Mouse (Mus musculus) forebrain, embryonic 15.5 days (tissue): ENCODE results near the gene Med10. TPM values are rescaled to one million over a fixed set of nuclear protein-coding genes. Genes with fewer than 3 reads are reported as not detected.

Experiments used
- ATAC-seq: fragments of 200-750 bp; cut with Nextera tagmentation; replicated peaks from 2 replicates; pipeline ENCODE4 v1.8.0; 2017; ENCODE audit warnings: mild to moderate bottlenecking, moderate TSS enrichment, moderate library complexity
- H3K27ac ChIP-seq: fragments of 300-500 bp; sonication (generic); replicated peaks from 2 replicates; pipeline ENCODE4 v1.5.1; 2015; ENCODE audit warnings: mild to moderate bottlenecking, inconsistent platforms
- H3K27me3 ChIP-seq: fragments of 300-500 bp; sonication (generic); 2 replicates; pipeline ENCODE4 v1.6.1; 2015; ENCODE audit warnings: inconsistent platforms
- H3K36me3 ChIP-seq: fragments of 300-500 bp; sonication (generic); 2 replicates; pipeline ENCODE4 v1.6.1; 2015; ENCODE audit warnings: mild to moderate bottlenecking, inconsistent platforms
- H3K4me1 ChIP-seq: fragments of 300-500 bp; sonication (generic); 2 replicates; pipeline ENCODE4 v1.6.1; 2015; ENCODE audit warnings: inconsistent platforms
- H3K4me2 ChIP-seq: fragments of 300-500 bp; sonication (generic); replicated peaks from 2 replicates; pipeline ENCODE4 v1.6.1; 2015; ENCODE audit warnings: mild to moderate bottlenecking, inconsistent platforms
- H3K4me3 ChIP-seq: fragments of 300-500 bp; sonication (generic); 2 replicates; pipeline ENCODE4 v1.5.1; 2015; ENCODE audit warnings: mild to moderate bottlenecking, inconsistent platforms
- H3K9ac ChIP-seq: fragments of 300-500 bp; sonication (generic); replicated peaks from 2 replicates; pipeline ENCODE4 v1.6.1; 2015; ENCODE audit warnings: mild to moderate bottlenecking, inconsistent platforms
- H3K9me3 ChIP-seq: fragments of 300-500 bp; sonication (generic); 2 replicates; pipeline ENCODE4 v1.6.1; 2016; ENCODE audit warnings: inconsistent platforms
- WGBS: fragments of 180-500 bp; shearing (Covaris S2); methylation state at CpG from one replicate; pipeline ENCODE4 v1.1.7; 2015; ENCODE audit warnings: mixed read lengths; 5-methylcytosine and 5-hydroxymethylcytosine counted together
- polyA plus RNA-seq: library from polyadenylated mRNA; unstranded; fragments of >200 nt; fragmentation: Nextera tagmentation; extraction: Ambion mirVana; gene quantifications from 2 replicates; pipeline ENCODE4 v1.2.1, GENCODE M21; 2015

The Med10 gene
- polyA plus RNA-seq, 1 experiment from 2014 or later: 177 TPM

GRCm38 (mm10) chr13:69845592-69845991, 43.4 kb downstream of the Med10 start:
- no peaks in the 10 kb centered on the region for H3K27me3 ChIP-seq
- no peak; the same call in 1 of the 2 replicates for ATAC-seq
- no peaks in the 10 kb centered on the region for H3K9me3 ChIP-seq
- H3K27ac ChIP-seq: no peak overlapping the region
- no peak overlapping the region for H3K4me3 ChIP-seq
- H3K36me3 ChIP-seq: no peaks in the 10 kb centered on the region
- WGBS: 56% methylated on average over 1 of the region's 1 CpGs
- no peak overlapping the region for H3K4me2 ChIP-seq
- H3K4me1 ChIP-seq: no peaks in the 10 kb centered on the region
- no peak overlapping the region for H3K9ac ChIP-seq

GRCm38 (mm10) chr13:69849579-69849978, 47.4 kb downstream of the Med10 start:
- no peak overlapping the region for H3K9ac ChIP-seq
- H3K4me3 ChIP-seq: no peak overlapping the region
- no peak overlapping the region for H3K27ac ChIP-seq
- no peak for ATAC-seq
- WGBS: 75% methylated on average over 1 of the region's 1 CpGs
- no peak overlapping the region for H3K4me2 ChIP-seq
- H3K36me3 ChIP-seq: no peaks in the 10 kb centered on the region
- H3K27me3 ChIP-seq: no peaks in the 10 kb centered on the region
- H3K9me3 ChIP-seq: no peaks in the 10 kb centered on the region
- no peaks in the 10 kb centered on the region for H3K4me1 ChIP-seq

GRCm38 (mm10) chr13:69852313-69852712, 50.1 kb downstream of the Med10 start:
- no peak overlapping the region for H3K4me3 ChIP-seq
- no peak overlapping the region for H3K9ac ChIP-seq
- H3K4me1 ChIP-seq: no peaks in the 10 kb centered on the region
- no peaks in the 10 kb centered on the region for H3K9me3 ChIP-seq
- no peak overlapping the region for H3K27ac ChIP-seq
- H3K4me2 ChIP-seq: no peak overlapping the region
- H3K36me3 ChIP-seq: no peaks in the 10 kb centered on the region
- WGBS: 72% methylated on average over 5 of the region's 5 CpGs
- no peaks in the 10 kb centered on the region for H3K27me3 ChIP-seq
- ATAC-seq: no peak

- ATAC-seq: no peak
- H3K36me3 ChIP-seq: no peaks in the 10 kb centered on the region
- H3K27ac ChIP-seq: no peak overlapping the region
These were observed 51.3 kb downstream of the Med10 start for GRCm38 (mm10) chr13:69853425-69854043.

GRCm38 (mm10) chr13:69855941-69856340, 53.7 kb downstream of the Med10 start:
- 98% methylated on average over 1 of the region's 1 CpGs for WGBS
- no peak overlapping the region for H3K4me3 ChIP-seq
- H3K4me2 ChIP-seq: no peak overlapping the region
- H3K36me3 ChIP-seq: no peaks in the 10 kb centered on the region
- no peak overlapping the region for H3K9ac ChIP-seq
- no peaks in the 10 kb centered on the region for H3K4me1 ChIP-seq
- H3K9me3 ChIP-seq: no peaks in the 10 kb centered on the region
- no peak for ATAC-seq
- H3K27ac ChIP-seq: no peak overlapping the region
- no peaks in the 10 kb centered on the region for H3K27me3 ChIP-seq

More at GRCm38 (mm10) chr13:69853425-69854043, 51.3 kb downstream of the Med10 start:
- Histone ChIP-seq H3K9me3 (no peaks in the 10 kb centered on the region), H3K4me2 (no peak overlapping the region), H3K4me1 (no peaks in the 10 kb centered on the region), H3K9ac (no peak overlapping the region), H3K4me3 (no peak overlapping the region), H3K27me3 (no peaks in the 10 kb centered on the region)
- 41% methylated on average over 5 of the region's 5 CpGs for WGBS

- no peaks in the 10 kb centered on the region for H3K36me3 ChIP-seq
- no peak for ATAC-seq
- no peak overlapping the region for H3K27ac ChIP-seq
- H3K9me3 ChIP-seq: no peaks in the 10 kb centered on the region
- H3K27me3 ChIP-seq: no peaks in the 10 kb centered on the region
- no peaks in the 10 kb centered on the region for H3K4me1 ChIP-seq
- H3K4me3 ChIP-seq: no peak overlapping the region
- no peak overlapping the region for H3K9ac ChIP-seq
- no peak overlapping the region for H3K4me2 ChIP-seq
- WGBS: 92% methylated on average over 4 of the region's 4 CpGs
These were observed 60.1 kb downstream of the Med10 start for GRCm38 (mm10) chr13:69862276-69862675.

GRCm38 (mm10) chr13:69864911-69865310, 62.7 kb downstream of the Med10 start:
- H3K4me2 ChIP-seq: no peak overlapping the region
- no peaks in the 10 kb centered on the region for H3K27me3 ChIP-seq
- H3K9ac ChIP-seq: no peak overlapping the region
- H3K9me3 ChIP-seq: no peaks in the 10 kb centered on the region
- no peaks in the 10 kb centered on the region for H3K4me1 ChIP-seq
- no peaks in the 10 kb centered on the region for H3K36me3 ChIP-seq
- no peak overlapping the region; the same call in 1 of the 2 replicates for H3K27ac ChIP-seq
- 74% methylated on average over 8 of the region's 8 CpGs for WGBS
- no peak for ATAC-seq
- no peak overlapping the region for H3K4me3 ChIP-seq

Other genes with a start within 250 kb of the Med10 start
- gene Srd5a1, start 191.0 kb upstream of the Med10 start, polyA plus RNA-seq: 24.1 and 28.3 TPM in 2 replicates
- gene Ube2ql1, start 62.5 kb upstream of the Med10 start, polyA plus RNA-seq: 29.3 and 30.4 TPM in 2 replicates